Mouse (Mus musculus) cerebellum, adult 8-10 months (tissue): Measurements from ENCODE around the gene Pax3.

Source experiments
- DNase-seq: peaks from one replicate; pipeline ENCODE4 v3.0.0; 2022

Gene Pax3

DNA sequence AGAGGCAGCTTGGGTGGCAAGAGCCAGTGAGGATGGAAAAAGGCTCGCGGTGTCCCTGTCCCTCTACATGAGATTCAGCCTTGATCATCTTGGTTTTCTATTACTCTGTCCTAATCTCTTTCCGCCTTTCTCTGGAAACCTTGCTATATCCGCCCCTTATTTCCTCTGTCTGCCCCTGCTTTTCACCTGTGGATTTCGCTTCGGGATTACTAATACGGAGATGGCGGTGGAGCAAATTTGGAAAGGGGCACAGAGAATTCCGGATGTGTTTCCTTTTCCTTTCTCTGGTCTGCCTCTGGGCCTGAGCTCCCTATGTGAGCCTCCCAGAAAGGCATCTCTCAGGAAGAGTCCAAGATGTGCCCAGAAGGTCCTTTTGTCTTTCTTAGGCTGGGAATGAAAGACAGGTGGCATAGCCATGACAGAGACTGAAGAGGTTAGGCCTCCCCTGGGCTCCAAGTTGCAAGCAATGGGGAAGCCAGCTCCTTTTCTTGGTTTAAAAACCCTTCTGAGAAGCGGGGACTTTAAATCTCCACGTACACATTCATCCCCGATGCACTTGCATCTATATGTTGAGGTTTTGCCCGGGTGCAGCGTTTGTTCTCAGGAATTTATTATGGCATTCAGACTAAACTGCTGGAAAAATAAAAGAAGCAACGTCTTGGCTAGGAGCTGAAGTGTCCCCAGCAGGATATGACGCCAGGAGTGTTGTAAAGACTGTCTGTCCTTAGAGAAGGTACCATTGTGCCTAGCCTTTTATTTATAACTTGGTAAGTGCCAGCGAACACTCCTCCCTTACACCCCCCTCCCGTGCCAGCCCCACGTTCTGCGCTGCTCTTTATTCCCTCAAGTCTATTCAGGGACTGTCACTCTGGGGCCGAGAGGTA lies 659 bp upstream of the Pax3 start:
- no peak for DNase-seq

DNA sequence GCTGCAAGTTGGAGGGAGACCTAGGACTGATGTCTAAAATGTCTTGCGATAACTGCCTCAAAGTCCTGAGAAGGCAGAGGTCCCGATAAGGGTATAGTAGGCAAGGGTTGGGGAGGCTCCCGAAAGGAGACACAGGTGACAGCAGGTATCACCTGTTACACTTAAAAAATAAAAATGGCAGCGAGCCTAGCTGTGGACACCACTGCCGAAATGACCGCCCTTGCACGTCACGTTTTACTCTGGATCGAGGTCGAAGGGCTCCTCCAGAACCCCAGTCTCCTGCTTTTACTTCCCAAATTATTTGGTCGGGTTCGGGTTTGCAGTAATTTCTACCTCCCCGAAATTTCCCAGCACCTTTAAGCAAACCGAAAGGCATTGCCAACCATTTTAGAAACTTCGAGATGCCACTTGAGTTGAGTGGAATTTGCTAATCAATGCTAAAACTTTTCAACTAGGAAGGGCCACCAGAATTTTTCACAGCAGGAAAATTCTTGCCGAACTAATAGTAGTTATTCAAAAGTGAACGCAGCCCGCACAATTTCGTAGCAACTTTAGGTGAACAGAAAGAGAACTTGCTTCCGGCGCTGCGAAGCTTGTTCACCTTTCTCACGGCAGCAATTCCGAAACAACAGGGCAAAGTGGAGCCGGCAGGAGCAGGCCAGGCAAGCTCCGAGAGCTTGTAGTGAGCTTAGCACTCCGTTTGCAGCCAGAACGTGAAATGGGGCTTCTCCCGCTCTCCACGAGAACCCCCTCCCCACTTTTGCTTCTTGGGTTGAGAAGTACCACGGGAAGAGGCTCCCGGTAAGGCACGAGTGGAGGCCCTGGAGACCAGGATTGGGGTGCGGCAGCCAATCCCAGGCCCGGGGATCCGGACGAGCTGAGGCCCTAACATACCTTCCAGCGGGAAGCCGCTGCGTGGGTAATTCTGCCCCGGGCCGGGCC lies 892 bp downstream of the Pax3 start:
- DNase-seq = no peak

DNA sequence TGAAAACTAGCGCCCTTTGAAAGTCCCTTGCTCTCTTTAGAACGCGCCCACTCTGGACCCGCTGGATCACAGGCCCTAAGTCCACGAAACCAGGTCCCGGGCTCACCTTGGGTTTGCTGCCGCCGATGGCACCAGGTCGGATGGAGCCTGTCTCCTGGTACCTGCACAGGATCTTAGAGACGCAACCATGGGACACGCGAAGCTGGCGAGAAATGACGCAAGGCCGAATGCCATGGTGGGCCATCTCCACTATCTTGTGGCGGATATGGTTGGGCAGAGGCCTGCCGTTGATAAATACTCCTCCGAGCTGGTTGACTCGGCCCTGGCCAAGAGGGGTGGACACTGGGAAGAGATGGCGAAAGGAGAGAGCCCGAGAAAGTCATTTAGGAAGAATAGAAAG lies 1.8 kb downstream of the Pax3 start:
- DNase-seq = no peak

DNA sequence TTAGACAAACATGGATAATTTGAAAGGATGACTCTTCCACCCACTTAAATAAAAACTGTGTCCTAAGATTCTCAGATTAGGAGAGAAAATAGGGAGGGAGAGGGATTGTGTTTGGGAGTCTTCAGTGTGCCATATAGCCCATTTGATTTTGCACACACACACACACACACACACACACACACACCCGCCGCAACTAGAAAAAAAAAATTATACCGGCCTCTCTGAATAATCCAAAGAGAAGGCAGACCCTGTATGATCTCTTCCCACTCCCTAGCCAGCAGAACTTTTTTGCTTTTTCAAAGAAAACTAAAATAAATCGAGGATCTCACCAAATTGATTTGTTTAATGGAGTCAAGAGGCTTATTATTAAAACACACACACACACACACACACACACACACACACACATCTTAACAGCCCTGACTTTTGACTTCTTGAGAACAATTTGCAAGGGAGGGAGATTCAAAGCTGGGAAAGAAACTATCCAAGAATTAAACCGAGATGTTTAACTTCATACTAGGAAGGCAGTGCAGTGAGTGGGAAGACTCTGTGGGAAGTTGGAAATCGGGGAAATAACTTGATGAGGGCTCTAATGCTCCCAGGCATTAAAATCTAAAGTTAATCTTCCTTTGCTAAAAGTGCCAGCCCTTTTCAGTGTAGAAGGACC lies 2.4 kb downstream of the Pax3 start:
- no peak for DNase-seq

DNA sequence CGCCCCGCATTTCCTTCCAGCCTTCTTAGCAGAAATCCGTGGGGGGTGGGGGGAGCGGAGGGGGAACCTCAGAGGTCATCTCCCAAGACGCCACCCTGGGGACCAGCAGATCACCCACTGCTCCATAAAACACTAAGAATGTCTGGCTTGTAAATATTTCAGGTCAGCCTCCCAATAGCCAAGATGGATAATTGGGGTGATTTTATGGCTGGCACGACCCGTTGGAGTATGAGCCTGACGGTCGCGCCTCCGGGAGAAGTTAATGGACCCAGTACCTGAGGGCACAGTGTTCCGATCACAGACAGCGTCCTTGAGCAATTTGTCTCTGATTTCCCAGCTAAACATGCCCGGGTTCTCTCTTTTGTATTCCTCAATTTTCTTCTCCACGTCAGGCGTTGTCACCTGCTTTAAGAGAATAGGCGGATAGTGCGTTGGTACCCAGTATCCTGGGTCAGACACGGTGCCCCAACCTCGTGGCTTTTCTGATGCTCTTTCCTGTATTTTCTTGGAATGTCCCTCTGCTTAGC lies 3.4 kb downstream of the Pax3 start:
- DNase-seq = no peak

DNA sequence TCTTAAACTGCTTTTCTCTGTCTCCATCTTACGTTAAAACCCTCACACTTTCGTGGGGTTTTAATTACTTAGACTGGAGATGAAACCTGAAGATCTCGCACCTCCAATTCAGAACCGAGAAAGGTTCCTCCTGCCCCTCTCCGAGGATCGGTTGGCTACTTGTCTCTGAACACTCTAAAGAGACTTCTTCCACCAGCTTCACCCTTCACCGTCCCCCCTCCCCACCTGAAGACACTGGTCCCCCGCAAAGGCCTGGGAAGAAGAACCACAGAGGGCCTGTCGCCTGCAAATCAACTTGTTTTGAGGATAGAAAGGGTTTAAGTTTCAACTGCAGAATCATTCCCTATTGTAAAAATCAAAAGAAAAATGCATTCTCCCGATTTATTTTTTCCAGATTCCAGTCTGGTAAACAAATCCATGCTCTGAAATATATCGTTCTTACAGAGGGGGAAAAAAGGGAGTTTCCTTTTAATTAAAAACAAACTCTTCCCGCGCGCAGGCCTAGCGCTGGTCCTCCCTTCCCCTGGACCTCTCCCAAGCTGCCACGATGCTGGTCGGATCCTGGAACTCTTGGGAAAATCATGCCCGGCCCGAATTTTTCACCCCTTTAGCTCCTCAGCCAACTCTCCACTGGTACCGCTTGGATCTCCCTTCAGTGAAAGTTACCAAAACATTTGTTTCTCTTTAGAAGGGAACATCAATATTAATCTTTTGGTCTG lies 4.0 kb downstream of the Pax3 start:
- no peak for DNase-seq

DNA sequence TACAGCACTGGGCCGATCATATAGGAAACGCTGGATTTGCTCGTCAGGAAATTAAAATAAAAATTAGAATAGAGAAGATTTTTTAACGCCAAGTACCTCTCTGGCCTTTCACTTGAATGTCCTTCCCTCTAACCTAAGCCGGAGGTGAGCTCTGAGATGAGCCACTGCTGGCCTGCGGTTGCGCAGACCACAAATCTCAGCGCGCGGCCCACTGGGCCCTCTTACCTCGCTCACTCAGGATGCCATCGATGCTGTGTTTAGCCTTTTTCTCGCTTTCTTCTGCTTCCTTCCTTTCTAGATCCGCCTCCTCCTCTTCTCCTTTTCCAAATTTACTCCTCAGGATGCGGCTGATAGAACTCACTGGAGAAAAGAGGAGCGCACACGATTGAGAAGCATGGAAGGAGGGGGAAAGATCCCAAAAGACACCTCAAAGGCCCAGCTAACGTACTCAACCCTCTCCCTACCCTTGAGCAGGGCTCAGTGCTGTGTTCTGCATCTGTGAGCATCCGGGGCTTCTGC lies 4.7 kb downstream of the Pax3 start:
- DNase-seq = no peak

DNA sequence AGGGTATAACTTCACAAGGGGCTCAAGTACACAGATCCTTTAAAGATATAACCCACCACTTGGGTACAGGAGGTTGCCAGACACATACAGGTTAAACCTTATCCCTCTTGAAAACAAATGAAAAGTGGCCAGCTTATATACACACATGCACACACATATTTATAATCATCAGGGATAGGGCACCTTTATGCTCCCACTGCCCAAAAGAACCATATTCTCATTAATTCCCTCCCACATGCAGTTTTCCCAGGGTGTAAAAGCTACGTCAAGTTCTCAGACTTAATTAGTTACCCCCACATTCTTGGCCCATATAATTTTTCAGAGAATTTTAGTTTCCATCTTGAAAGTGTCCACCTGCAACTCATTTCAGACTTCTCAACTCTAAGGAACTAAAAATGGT lies 5.2 kb downstream of the Pax3 start:
- DNase-seq = no peak

DNA sequence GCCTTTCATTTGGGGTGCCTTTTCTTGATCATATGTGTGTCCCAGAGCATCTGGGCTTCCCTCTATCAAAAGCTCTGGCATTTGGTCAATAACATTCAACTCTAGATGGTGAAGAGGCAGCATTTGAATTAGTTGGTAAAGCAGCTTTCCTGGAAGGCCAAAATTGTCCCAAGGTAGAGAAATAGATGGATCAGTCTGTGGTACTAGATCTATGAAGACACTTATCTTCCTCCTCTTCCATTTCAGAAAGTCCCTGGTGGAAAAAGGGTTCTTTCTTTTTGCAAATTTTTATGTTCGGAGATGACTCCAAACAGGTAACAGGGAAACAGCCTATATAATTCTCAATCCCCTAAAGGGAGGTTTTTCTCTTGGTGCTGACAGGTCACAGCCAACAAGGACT lies 5.6 kb downstream of the Pax3 start:
- no peak for DNase-seq

DNA sequence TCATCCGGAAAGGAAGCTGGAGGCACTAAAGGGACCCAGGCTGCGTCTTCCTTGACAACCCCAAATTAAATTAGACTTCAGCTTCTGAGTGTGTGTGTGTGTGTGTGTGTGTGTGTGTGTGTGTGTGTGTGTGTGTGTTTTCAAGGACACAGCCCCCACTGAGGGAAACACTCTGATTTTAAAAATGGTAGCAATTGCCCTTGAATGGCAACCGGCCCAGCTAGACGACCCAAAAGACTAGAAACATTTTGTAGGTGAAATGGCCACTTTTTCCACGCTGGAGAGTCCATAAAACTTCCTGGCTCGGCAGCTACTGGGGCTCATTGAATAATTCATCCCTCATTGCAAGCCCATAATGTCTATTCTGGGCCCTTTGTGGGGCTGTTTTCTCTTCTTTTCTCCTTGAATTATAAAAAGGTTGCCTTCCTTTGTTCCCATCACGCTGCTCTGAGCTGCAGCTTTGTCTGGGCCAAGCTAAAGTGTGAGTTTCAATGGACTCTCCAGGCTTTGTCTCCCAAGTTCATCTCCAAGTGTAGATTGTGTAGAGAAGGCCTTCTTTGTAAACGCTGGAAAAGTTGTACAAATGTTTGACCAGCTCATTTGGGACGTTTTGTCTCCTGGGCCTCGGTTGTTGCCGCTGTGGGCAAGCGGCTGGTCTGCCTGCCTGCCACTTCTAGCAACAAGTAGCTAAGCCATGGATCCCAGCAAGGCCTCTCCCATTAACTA lies 6.4 kb downstream of the Pax3 start:
- no peak for DNase-seq

DNA sequence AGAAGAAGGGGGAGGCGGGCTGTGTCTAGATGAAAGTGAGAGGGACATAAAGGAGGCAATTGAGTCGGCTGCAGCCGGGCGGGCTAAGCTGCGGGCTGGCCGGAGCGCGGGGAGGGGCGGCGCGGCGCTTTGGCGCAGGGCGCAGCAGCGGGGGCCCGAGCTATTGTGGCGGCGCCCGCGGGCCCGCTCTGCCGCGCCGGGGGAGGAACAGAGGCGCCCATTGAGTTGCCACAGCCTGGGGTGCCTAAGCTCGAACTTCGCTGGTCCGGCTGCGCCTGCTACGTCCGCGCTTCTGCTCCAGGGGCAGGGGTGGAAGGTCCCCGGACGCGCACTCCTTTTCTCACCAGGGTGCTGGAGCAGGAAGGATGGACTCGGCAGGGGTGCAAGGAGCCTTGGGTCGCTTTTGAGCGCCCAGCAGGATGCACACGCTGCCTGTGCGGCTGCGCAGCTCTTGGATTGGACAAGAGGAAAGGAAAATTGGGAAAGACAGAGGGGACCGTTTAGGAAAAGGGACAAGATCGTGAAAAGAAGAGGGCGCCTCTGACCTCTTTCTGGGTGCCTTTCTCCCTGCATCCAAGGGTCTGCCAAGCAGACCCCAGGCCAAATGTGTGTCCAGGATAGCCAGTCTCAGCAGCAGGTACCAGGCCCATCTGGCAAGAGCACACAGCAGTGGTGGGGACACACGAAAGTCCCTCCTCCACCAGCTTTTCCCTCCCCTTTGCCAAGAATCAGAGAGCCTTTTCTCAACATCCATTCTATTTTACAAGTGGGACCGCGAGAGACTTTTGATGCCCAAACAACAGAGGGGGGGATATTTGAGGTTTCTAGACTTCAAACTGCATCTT lies 7.2 kb downstream of the Pax3 start:
- no peak for DNase-seq

DNA sequence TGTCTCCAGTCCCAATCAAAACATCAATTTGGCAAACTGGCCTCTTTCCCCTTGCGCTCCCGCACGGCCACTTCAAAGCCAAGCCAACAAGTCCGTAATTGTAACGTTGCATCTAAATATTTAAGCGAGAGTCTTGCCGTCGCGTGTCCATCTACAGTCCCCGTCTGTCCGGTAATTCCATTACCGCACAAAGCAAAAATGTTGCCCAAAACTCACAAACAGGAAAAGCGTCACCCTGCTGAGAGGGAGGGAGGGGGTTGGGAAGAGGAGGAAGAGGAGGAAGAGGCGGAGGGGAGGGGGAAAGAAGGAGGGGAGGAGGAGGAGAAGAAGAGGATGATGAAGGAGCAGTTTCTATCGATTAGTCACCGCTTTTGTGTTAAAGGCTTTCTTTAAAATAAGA lies 7.9 kb downstream of the Pax3 start:
- no peak for DNase-seq

DNA sequence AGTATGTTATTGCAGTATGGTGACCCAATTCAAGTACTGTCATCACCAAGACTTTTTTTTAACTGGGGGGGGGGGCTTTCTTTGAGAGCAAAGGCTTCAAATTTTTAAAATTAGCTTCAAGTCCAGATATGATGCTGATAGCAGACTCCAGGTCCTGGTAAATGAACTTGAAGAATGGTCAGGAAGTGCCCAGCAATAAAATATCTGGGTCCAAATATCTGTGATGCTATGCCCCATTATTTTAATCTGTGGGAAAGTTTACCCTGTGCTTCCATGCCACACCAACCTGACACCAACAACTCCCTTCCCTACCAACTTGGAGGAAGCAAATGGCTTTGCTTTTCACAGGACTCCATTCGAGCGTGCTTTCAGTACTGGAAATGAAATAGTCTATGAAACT lies 8.6 kb downstream of the Pax3 start:
- DNase-seq = no peak

DNA sequence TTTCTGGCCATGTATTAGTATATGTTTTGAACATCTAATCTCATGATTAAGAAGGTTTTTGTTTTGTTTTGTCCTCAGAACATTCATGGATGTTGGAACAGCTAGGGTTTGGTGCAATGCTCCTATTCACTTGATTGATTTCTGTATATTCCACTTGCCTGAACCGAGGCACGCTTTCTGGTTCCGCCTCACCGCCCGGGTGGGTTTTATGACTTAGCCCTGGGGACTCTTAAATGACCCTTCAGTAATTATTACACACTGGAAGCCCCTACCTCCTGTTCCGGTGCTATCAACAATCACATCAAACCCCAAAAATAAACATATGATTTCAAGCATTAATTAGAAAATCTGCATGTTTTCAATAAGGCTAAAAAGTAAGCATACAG lies 9.2 kb downstream of the Pax3 start:
- DNase-seq = no peak

DNA sequence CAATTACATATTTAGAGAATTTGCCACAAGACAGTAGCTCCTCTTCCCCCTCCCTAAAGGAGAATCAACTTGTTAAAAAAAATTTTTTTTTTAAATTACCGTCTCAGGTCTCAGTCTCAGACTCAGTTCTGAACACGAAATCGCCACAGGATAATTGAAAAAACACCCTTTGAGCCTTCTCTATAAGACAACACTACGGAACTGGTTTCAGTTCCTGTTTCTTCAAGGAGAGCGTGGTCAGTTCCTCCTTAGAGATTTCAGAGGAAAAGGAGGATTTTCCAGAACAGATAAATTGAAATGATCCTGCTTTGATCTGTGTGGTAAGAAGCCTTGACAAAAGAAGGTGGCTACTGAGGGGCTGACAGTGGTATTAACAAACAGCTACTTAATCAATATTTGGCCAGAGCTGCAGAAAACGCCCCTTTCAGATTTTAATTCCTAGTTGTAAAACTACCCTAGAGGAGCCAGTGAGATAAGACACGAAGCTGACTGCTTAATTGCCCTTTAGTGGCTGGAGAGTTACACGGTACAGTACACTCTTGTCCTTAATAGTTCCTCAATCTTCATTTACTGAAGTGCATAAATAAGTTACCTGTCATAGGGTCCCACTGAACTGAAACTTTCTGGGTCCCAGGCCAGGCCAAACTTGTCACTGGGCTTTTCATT lies 9.7 kb downstream of the Pax3 start:
- DNase-seq = no peak

DNA sequence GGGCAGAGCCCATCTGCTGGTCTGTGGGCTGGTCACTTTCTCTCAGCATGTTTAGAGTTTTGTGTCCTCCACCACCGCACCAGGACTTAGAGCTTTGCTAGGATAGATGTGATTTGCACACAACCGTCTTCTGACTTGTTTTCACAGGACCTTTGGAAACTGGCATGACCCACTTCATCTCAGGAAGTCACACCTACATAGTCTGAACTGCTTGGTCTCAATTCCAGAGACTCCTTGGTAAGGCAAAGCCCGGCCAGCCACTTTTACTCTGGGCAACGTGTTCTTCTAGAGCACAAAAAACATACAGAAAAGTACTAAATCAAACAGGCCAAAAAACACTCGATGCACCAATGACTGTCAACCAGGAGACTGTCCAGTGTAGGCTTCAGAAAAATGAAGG lies 14.0 kb downstream of the Pax3 start:
- no peak for DNase-seq

DNA sequence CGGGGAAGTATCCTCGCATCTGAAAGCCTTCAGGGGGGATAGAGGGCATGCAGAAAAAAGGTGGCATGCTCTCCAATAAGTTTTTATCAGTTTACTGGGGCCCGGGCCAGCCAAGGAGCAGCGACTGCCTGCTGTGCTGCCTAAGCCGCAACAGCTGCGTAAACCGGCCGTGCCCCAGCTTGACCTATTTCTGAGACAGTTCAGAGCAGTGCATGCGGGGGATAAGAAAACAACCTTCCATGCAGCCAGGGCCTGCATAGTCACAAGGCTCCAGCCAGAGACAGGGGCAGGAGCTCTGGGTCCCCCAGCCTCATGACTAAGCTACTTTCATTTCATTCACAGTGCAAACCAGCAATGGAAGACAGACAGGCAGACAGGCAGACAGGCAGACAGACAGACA lies 15.1 kb downstream of the Pax3 start:
- no peak for DNase-seq

DNA sequence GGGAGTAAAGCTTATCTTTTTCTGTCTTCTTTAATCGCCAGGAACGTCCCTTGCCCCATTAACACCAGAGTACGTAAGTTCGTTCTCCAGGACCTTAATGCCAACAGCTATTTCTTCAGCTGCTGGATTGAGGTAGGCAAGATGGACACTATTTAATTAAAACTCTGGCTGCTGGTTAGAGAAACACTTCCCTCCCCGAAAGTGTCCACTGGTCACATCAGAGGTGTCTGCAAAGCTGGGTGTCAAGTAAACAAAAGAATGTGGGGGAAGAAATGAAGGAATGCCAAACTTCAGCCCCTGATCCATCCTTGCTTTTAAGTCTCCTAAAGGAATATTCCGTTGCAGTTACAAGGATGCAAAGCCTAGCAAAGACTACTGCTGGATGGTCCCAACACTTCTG lies 24.6 kb downstream of the Pax3 start:
- DNase-seq = no peak

DNA sequence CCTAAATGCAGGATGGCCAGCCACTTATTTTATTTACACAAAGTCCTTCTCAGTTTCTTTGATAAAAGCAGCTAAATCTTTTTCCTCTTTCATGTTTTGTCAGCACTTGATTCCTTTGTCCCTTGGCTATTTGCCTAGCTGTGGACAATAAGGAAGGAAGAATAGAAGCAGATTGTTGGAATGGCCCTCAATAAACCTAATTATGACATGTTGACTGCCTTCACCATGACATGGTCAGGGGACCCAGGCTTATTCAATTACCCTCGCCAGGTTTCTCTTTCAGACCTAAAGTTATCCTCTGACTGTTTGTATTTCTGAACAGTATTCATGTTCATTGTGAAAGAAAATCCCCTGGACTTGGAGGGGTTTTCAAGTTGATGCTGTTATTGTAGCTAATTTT lies 25.3 kb downstream of the Pax3 start:
- no peak for DNase-seq

DNA sequence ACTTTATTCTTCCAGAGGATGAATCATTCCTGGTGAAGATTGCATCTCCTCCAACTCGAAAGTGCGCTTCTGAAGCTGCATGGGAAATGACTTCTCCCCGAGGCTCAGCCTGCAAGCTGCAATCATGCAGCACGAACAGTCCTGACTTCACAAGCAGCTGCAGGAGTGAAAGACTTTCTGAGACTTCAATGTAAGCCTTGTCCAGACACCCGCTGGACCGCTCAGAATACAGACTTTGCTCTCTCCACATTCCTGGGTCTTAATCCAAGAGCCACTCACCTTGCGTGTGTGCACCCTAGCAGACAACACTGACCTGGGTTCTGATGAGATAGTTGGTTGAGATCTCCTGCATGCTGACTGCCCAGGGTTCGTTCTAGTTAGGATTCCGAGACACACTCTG lies 26.2 kb downstream of the Pax3 start:
- DNase-seq = no peak
